Mouse (Mus musculus): ENCODE data around the gene Nfat5. TPM values are rescaled to one million over a fixed set of nuclear protein-coding genes. Genes with fewer than 3 reads are reported as not detected.
A peak's percentile ranks its signal among the peaks of the same experiment; 100 is the strongest.

The Nfat5 gene
- polyA plus RNA-seq, 1 experiment from 2014 or later = 11.2 TPM

DNA sequence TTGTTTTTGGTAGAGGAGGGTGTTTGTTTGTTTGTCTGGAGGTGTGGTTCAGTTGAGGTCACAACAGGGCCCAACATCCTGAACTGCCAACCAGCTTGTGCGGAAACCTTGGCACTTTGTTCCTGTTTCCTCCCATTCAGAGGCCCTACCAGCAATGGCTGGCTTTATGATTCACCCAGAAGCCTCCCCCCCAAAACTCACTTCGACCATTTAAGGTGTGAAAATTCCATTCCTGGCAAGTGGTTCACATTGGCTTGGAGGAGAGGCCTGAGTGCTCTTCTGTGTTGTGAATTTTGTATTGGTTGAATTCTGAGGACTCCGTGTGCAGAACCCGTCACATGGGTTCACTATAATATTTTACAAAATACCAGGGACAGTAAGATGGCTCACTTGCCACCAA is 32.1 kb upstream of the Nfat5 start:
- 89% methylated on average over 4 of the region's 4 CpGs for WGBS
- H3K9ac ChIP-seq (replicated peaks; ENCODE audit: low read length) = no peak overlapping the region
- no peak overlapping the region for H3K4me2 ChIP-seq (ENCODE audit: low read length)
- H3K4me3 ChIP-seq (replicated peaks; ENCODE audit: low read depth, low read length) = no peak overlapping the region
- ATAC-seq (ENCODE audit: low FRiP score, low TSS enrichment) (no peak), DNase-seq (no peak)
- H3K27ac ChIP-seq (replicated peaks; ENCODE audit: low read depth, low read length) = no peak overlapping the region
- no peaks in the 10 kb centered on the region for H3K36me3 ChIP-seq (ENCODE audit: control insufficient read depth, insufficient read depth, low read length)
- no peaks in the 10 kb centered on the region for H3K27me3 ChIP-seq (ENCODE audit: control insufficient read depth, insufficient read depth, low read length)
- no peaks in the 10 kb centered on the region for H3K4me1 ChIP-seq (ENCODE audit: control insufficient read depth, insufficient read depth, low read length)
- H3K9me3 ChIP-seq (ENCODE audit: control insufficient read depth, low read length) = no peaks in the 10 kb centered on the region

DNA sequence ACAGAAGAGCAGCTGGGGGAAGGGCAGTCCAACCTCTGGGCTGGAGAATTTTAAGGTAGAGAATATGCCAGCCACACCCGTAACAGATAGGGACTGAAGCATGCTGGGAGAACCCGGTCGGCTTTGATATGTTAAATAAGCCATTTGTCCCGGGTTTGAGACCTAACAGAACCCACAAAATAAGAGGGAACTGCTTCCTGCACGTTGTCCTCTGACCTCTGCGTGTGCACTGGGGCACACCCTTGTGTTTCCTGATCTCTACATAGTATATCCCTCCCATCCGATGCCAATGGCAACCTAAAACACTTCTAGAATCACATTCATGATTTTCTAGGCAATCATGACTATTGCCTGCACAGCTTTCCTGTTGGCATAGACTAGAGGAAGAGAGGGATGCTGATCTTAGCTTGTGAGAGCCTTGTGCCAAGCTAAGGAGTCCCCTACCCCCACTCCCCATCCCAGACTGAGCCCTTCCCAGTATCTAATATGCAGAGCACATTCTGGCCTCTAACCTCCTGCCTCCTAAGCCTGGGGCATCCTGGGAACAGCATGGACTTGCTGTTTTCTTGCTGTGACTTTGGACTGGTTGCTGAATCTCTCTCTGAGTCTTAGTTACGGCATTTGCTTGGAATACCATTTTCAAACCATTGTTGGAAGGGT is 31.1 kb upstream of the Nfat5 start:
- H3K4me2 ChIP-seq (ENCODE audit: low read length) = no peak overlapping the region
- no peaks in the 10 kb centered on the region for H3K36me3 ChIP-seq (ENCODE audit: control insufficient read depth, insufficient read depth, low read length)
- no peaks in the 10 kb centered on the region for H3K27me3 ChIP-seq (ENCODE audit: control insufficient read depth, insufficient read depth, low read length)
- WGBS = 70% methylated on average over 8 of the region's 8 CpGs
- DNase-seq (no peak), ATAC-seq (ENCODE audit: low FRiP score, low TSS enrichment) (no peak)
- H3K4me1 ChIP-seq (ENCODE audit: control insufficient read depth, insufficient read depth, low read length) = no peaks in the 10 kb centered on the region
- H3K9ac ChIP-seq (replicated peaks; ENCODE audit: low read length) = no peak overlapping the region
- H3K9me3 ChIP-seq (ENCODE audit: control insufficient read depth, low read length) = no peaks in the 10 kb centered on the region
- H3K27ac ChIP-seq (replicated peaks; ENCODE audit: low read depth, low read length) = no peak overlapping the region
- H3K4me3 ChIP-seq (replicated peaks; ENCODE audit: low read depth, low read length) = no peak overlapping the region

DNA sequence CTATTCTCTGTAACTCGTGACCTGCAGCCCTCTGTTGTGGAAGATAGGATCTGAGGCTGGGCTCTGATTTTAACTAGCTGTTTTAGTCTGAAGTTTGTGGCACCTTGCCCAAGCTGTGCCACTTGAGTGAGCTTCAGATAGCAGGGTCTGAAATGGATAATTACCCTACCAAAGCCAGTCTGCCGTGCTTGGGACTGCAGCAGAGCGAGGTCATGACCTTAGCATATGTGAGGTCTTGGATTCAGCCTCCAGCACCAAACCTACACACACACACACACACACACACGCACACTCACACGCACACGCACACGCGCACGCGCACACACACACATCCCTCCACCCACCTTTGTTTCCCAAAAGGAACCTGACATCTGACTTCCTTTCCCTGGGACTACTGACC is 27.5 kb upstream of the Nfat5 start:
- Histone ChIP-seq H3K36me3 (ENCODE audit: control insufficient read depth, insufficient read depth, low read length) (no peaks in the 10 kb centered on the region), H3K4me1 (ENCODE audit: control insufficient read depth, insufficient read depth, low read length) (no peaks in the 10 kb centered on the region), H3K4me3 (replicated peaks; ENCODE audit: low read depth, low read length) (no peak overlapping the region), H3K9me3 (ENCODE audit: control insufficient read depth, low read length) (no peaks in the 10 kb centered on the region), H3K27me3 (ENCODE audit: control insufficient read depth, insufficient read depth, low read length) (no peaks in the 10 kb centered on the region), H3K9ac (replicated peaks; ENCODE audit: low read length) (no peak overlapping the region), H3K27ac (replicated peaks; ENCODE audit: low read depth, low read length) (no peak overlapping the region), H3K4me2 (ENCODE audit: low read length) (no peak overlapping the region)
- ATAC-seq (ENCODE audit: low FRiP score, low TSS enrichment) (no peak), DNase-seq (peak; percentile 20)
- WGBS = 67% methylated on average over 10 of the region's 10 CpGs

DNA sequence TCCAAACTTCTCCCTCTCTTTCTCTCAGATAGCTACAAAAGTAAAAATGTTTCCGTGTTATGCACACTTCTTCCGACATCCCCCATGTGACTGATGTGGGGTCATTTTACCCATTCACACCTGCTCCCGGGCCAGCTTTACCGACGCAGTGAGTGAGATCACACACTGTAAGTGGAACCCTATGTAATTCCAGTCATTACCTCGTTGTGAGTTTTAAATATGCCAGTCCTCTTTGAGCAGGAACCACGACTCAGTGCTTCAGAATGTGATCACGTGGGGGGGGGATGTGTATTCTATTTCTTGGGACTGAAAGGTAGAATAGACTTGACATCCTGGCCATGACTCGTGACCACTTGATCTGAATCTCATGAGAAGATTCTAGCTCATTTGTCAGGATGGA is 24.8 kb upstream of the Nfat5 start:
- Histone ChIP-seq H3K4me1 (ENCODE audit: control insufficient read depth, insufficient read depth, low read length) (no peaks in the 10 kb centered on the region), H3K4me3 (replicated peaks; ENCODE audit: low read depth, low read length) (no peak overlapping the region), H3K9me3 (ENCODE audit: control insufficient read depth, low read length) (no peaks in the 10 kb centered on the region), H3K9ac (replicated peaks; ENCODE audit: low read length) (no peak overlapping the region), H3K4me2 (ENCODE audit: low read length) (no peak overlapping the region), H3K27ac (replicated peaks; ENCODE audit: low read depth, low read length) (no peak overlapping the region), H3K27me3 (ENCODE audit: control insufficient read depth, insufficient read depth, low read length) (no peaks in the 10 kb centered on the region), H3K36me3 (ENCODE audit: control insufficient read depth, insufficient read depth, low read length) (no peaks in the 10 kb centered on the region)
- DNase-seq (no peak), ATAC-seq (ENCODE audit: low FRiP score, low TSS enrichment) (no peak)
- 82% methylated on average over 9 of the region's 9 CpGs for WGBS

DNA sequence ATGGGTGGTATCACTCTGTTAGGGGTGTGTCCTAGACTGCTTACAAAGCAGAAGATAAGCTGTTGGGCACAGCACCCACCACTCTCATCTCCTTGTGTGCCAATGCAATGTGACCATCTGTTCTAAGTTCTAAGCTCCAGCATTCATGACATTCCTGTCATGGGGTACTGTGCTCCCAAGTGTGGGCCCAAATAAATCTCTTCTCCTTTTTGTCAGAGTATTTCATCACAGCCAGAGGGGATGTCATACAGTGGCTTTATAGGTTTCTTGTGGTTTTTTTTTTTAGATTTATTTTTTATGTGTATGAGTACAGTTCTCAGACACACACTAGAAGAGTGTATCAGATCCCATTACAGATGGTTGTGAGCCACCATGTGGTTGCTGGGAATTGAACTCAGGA is 24.1 kb upstream of the Nfat5 start:
- H3K4me1 ChIP-seq (ENCODE audit: control insufficient read depth, insufficient read depth, low read length) = no peaks in the 10 kb centered on the region
- no peak overlapping the region for H3K27ac ChIP-seq (replicated peaks; ENCODE audit: low read depth, low read length)
- no peaks in the 10 kb centered on the region for H3K9me3 ChIP-seq (ENCODE audit: control insufficient read depth, low read length)
- H3K4me2 ChIP-seq (ENCODE audit: low read length) = no peak overlapping the region
- no peak overlapping the region for H3K9ac ChIP-seq (replicated peaks; ENCODE audit: low read length)
- H3K4me3 ChIP-seq (replicated peaks; ENCODE audit: low read depth, low read length) = no peak overlapping the region
- no peaks in the 10 kb centered on the region for H3K27me3 ChIP-seq (ENCODE audit: control insufficient read depth, insufficient read depth, low read length)
- H3K36me3 ChIP-seq (ENCODE audit: control insufficient read depth, insufficient read depth, low read length) = no peaks in the 10 kb centered on the region
- no peak for DNase-seq
- ATAC-seq (ENCODE audit: low FRiP score, low TSS enrichment) = no peak

DNA sequence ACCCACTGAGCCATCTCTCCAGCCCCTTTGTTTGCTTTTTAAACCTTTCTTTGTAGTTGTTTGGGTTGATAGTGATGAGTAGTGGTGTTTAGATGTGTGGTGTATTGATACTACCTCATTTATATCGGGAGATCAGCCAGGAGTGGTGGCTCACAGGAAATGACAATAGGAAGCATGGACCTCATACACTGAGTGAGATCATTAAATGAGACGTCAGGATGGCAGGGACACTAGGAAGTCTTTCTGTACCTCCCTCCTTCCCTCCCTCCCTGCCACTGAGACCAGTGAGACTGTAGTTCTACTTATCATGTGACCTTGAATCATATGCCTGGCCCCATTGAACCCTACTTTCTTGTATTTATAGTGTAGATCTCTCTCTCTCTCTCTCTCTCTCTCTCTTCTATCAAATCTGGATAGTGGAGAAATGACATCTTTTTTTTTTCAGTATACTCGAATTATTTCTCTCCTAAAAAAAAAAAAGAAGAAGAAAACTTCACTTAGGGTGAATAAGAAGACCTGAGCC is 23.6 kb upstream of the Nfat5 start:
- no peak overlapping the region for H3K27ac ChIP-seq (replicated peaks; ENCODE audit: low read depth, low read length)
- WGBS = 69% methylated on average over 3 of the region's 3 CpGs

DNA sequence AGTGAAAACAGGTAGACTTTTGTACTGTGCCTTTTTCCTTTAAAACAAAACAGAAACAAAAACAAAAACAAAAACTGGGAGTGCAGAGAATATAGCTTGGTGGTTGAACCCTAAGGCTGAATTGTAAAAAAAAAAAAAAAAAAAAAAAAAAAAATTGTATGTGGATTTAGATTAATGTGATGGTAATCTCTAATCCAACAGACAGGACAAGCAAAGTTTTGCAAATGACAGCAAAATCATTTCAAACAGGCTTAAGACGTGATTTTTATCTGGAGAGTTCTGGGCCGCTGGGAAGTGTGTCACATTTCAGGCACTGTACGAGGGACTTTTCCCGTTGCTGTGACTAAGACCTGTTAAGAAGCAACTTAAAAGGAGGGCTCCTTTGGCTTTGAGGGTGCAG is 23.0 kb upstream of the Nfat5 start:
- DNase-seq (no peak), ATAC-seq (ENCODE audit: low FRiP score, low TSS enrichment) (no peak)
- Histone ChIP-seq H3K9ac (replicated peaks; ENCODE audit: low read length) (no peak overlapping the region), H3K27me3 (ENCODE audit: control insufficient read depth, insufficient read depth, low read length) (no peaks in the 10 kb centered on the region), H3K9me3 (ENCODE audit: control insufficient read depth, low read length) (no peaks in the 10 kb centered on the region), H3K4me1 (ENCODE audit: control insufficient read depth, insufficient read depth, low read length) (no peaks in the 10 kb centered on the region), H3K4me2 (ENCODE audit: low read length) (no peak overlapping the region), H3K4me3 (replicated peaks; ENCODE audit: low read depth, low read length) (no peak overlapping the region), H3K27ac (replicated peaks; ENCODE audit: low read depth, low read length) (no peak overlapping the region), H3K36me3 (ENCODE audit: control insufficient read depth, insufficient read depth, low read length) (no peaks in the 10 kb centered on the region)
- WGBS = 65% methylated on average over 4 of the region's 4 CpGs

More for the DNA sequence above, 23.6 kb upstream of the Nfat5 start:
- H3K27me3 ChIP-seq (ENCODE audit: control insufficient read depth, insufficient read depth, low read length) = no peaks in the 10 kb centered on the region
- H3K4me2 ChIP-seq (ENCODE audit: low read length) = no peak overlapping the region
- ATAC-seq (ENCODE audit: low FRiP score, low TSS enrichment) = no peak
- H3K4me1 ChIP-seq (ENCODE audit: control insufficient read depth, insufficient read depth, low read length) = no peaks in the 10 kb centered on the region
- H3K4me3 ChIP-seq (replicated peaks; ENCODE audit: low read depth, low read length) = no peak overlapping the region
- no peak overlapping the region for H3K9ac ChIP-seq (replicated peaks; ENCODE audit: low read length)
- H3K9me3 ChIP-seq (ENCODE audit: control insufficient read depth, low read length) = no peaks in the 10 kb centered on the region
- H3K36me3 ChIP-seq (ENCODE audit: control insufficient read depth, insufficient read depth, low read length) = no peaks in the 10 kb centered on the region
- no peak for DNase-seq

DNA sequence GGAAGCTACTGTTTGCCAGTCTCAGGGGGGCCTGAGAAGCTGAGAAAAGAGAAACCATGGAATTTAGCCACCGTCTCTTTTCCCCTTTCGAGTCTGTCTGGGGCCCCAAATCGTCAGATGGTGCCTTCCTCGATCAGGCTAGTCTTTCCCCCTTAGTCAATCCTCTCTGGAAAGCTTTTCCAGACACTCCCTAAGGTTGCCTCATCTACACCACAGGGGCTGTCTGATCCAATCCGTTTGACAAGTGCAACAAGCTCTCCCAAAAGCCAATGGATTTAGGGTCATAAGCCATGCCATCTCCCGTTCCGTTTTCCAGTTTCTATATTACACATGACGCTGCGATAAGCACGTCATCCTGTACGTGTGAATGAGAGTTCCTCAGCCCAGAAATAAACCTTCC is 22.5 kb upstream of the Nfat5 start:
- no peak for ATAC-seq (ENCODE audit: low FRiP score, low TSS enrichment)
- H3K4me2 ChIP-seq (ENCODE audit: low read length) = no peak overlapping the region
- no peak overlapping the region for H3K4me3 ChIP-seq (replicated peaks; ENCODE audit: low read depth, low read length)
- no peaks in the 10 kb centered on the region for H3K27me3 ChIP-seq (ENCODE audit: control insufficient read depth, insufficient read depth, low read length)
- no peaks in the 10 kb centered on the region for H3K36me3 ChIP-seq (ENCODE audit: control insufficient read depth, insufficient read depth, low read length)
- H3K4me1 ChIP-seq (ENCODE audit: control insufficient read depth, insufficient read depth, low read length) = no peaks in the 10 kb centered on the region
- no peak for DNase-seq
- H3K9me3 ChIP-seq (ENCODE audit: control insufficient read depth, low read length) = no peaks in the 10 kb centered on the region
- H3K9ac ChIP-seq (replicated peaks; ENCODE audit: low read length) = no peak overlapping the region
- WGBS = 61% methylated on average over 11 of the region's 11 CpGs
- no peak overlapping the region for H3K27ac ChIP-seq (replicated peaks; ENCODE audit: low read depth, low read length)

DNA sequence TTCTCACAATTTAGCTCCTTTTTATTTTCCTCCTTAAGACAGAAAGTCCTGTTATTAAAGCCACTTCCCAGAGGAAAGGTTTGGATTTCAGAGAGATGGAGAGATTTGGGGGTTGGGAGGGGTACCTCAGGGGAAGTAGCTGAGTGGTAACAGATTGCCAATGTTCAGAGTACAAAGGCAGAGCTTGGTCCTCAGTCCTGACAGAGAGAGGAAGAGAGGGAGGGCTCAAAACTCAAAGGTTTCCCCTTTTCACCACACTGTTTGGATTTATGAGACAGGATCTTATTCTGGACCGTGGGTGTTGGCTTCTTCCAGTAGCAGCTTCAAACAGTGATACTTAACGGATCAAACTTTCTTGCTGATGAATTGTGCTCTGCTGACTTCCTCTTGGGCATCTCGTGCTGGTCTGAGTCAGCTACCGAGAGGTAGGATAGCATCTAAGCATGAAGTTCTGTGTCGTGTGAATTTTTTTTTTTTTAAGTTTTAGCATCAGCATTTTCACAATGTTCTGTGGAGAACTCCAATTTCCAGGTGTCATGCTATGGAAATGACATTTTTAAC is 15.9 kb upstream of the Nfat5 start:
- ATAC-seq (ENCODE audit: low FRiP score, low TSS enrichment) = no peak
- Histone ChIP-seq H3K4me2 (ENCODE audit: low read length) (no peak overlapping the region), H3K27ac (replicated peaks; ENCODE audit: low read depth, low read length) (no peak overlapping the region), H3K36me3 (ENCODE audit: control insufficient read depth, insufficient read depth, low read length) (no peaks in the 10 kb centered on the region), H3K4me3 (replicated peaks; ENCODE audit: low read depth, low read length) (no peak overlapping the region), H3K9ac (replicated peaks; ENCODE audit: low read length) (no peak overlapping the region), H3K27me3 (ENCODE audit: control insufficient read depth, insufficient read depth, low read length) (no peaks in the 10 kb centered on the region), H3K9me3 (ENCODE audit: control insufficient read depth, low read length) (no peaks in the 10 kb centered on the region), H3K4me1 (ENCODE audit: control insufficient read depth, insufficient read depth, low read length) (no peaks in the 10 kb centered on the region)
- DNase-seq = no peak
- WGBS = 81% methylated on average over 5 of the region's 5 CpGs
